Mouse (Mus musculus) kidney, embryonic 16.5 days (tissue): ENCODE results near the gene Gsn. TPM values are rescaled to one million over a fixed set of nuclear protein-coding genes. Genes with fewer than 3 reads are reported as not detected.

Experiments used
- ATAC-seq: fragments of 200-750 bp; cut with Nextera tagmentation; 2 replicates; pipeline ENCODE4 v1.8.0; 2017; ENCODE audit warnings: moderate TSS enrichment; ENCODE audit not compliant: low FRiP score, low TSS enrichment
- H3K27ac ChIP-seq: fragments of 300-500 bp; sonication (generic); 2 replicates; pipeline ENCODE4 v1.5.1; 2014; ENCODE audit warnings: low read length
- H3K27me3 ChIP-seq: fragments of 300-500 bp; sonication (generic); 2 replicates; pipeline ENCODE4 v1.6.1; 2014; ENCODE audit warnings: low read length, control low read depth, mixed read lengths; ENCODE audit not compliant: insufficient read depth
- H3K36me3 ChIP-seq: fragments of 300-500 bp; sonication (generic); 2 replicates; pipeline ENCODE4 v1.6.1; 2014; ENCODE audit warnings: low read length, control low read depth, mixed read lengths; ENCODE audit not compliant: insufficient read depth
- H3K4me1 ChIP-seq: fragments of 300-500 bp; sonication (generic); 2 replicates; pipeline ENCODE4 v1.6.1; 2014; ENCODE audit warnings: low read length, control low read depth, mixed read lengths; ENCODE audit not compliant: insufficient read depth
- H3K4me2 ChIP-seq: fragments of 300-500 bp; sonication (generic); replicated peaks from 2 replicates; pipeline ENCODE4 v1.6.1; 2014; ENCODE audit warnings: low read depth, low read length
- H3K4me3 ChIP-seq: fragments of 300-500 bp; sonication (generic); 2 replicates; pipeline ENCODE4 v1.5.1; 2014; ENCODE audit warnings: mild to moderate bottlenecking, low read length
- H3K9ac ChIP-seq: fragments of 300-500 bp; sonication (generic); replicated peaks from 2 replicates; pipeline ENCODE4 v1.6.1; 2014; ENCODE audit warnings: low read length
- H3K9me3 ChIP-seq: fragments of 300-500 bp; sonication (generic); 2 replicates; pipeline ENCODE4 v1.6.1; 2016; ENCODE audit warnings: low read length, control low read depth
- WGBS: fragments of 180-500 bp; shearing (Covaris S2); extraction: QIAGEN DNeasy Blood & Tissue Kit; methylation state at CpG from one replicate; pipeline ENCODE4 v1.1.7; 2014; 5-methylcytosine and 5-hydroxymethylcytosine counted together
- polyA plus RNA-seq: library from polyadenylated mRNA; unstranded; fragments of >200 nt; fragmentation: Nextera tagmentation; extraction: Ambion mirVana; gene quantifications from 2 replicates; pipeline ENCODE4 v1.2.1, GENCODE M21; 2015

Gsn gene
- 149 and 165 TPM in 2 replicates for polyA plus RNA-seq

DNA sequence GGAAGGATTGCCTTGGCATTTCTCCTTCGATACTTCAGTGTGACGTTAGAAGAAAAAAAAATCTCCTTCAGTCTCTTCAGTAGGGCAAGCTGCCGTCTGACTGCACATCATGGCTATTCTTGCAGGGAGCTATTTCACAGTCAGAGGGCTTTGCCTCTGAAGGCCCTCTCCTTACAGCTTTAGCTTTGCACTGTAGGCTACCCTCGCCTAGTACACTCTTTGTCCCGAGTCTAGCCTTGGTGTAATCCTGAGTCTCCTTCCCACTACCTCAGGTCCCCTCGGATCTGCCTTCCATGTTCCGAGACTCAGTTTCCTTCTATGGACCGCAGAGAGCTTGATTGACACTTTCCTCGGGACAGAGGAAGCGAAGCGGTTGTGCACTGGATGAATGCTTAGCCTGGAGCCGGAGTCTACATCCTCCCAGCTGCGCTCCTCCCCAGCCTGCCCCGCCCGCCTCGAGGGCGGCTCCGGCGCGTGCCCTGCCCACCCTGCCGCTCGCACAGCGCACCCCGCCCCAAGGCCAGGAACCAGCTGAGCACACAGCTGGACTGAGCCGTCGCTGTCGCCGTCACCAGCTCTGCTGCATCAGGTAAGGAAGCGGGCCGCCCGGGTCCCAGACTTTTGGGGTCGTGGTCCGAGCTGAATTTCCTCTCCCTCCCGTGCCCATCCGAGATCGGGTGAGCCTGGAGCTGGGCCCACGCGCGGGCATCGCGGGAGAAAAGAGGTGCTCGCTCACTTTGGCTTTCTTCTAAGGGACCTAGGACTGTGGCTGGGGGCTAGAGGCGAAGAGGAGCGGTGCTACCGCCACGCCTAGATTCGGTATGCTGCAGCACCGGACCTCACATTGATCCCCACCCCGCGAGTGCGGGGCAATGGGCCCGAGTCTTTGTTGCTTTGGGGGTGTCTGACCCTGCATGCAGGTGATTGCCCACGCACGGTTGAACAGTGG is at the start of gene Gsn:
Gene Gsn (plus strand): TSS at position 496 of the 949 bp plus-strand sequence.
- Histone ChIP-seq H3K4me3 (peak within 1 kb of the TSS; percentile 65), H3K27ac (no peak within 1 kb of the TSS), H3K27me3 (no peaks in the 10 kb centered on the region), H3K36me3 (no peaks in the 10 kb centered on the region), H3K4me1 (peaks cover 48% of the 10 kb centered on the region), H3K9me3 (no peaks in the 10 kb centered on the region), H3K9ac (peak within 1 kb of the TSS; percentile 78), H3K4me2 (peak within 1 kb of the TSS; percentile 88)
- WGBS = 4% methylated on average over 54 of the region's 54 CpGs
- ATAC-seq = peak; percentile 97

DNA sequence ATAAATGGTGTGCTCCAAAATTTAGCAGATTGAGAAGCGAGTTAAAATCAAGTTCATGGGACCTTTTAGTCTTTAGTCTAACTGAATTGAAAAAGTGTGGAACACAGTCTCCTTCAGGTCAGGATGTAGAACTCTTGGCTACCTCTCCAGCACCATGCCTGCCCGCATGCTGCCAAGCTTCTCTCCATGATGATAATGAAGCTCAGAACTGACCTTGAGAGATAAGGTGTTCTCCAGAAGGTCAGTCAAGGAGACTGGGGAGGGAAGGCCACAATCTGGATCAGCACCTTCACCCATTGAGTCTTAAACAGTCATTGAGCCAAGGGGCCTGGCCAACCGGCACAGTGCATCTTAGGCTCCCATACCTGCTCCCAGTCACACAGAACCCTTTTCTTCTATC is 49.4 kb upstream of the Gsn start:
- Histone ChIP-seq H3K4me3 (no peak overlapping the region), H3K9ac (no peak overlapping the region), H3K27me3 (no peaks in the 10 kb centered on the region), H3K4me1 (no peaks in the 10 kb centered on the region), H3K36me3 (no peaks in the 10 kb centered on the region), H3K9me3 (no peaks in the 10 kb centered on the region), H3K4me2 (no peak overlapping the region), H3K27ac (no peak overlapping the region)
- WGBS = 93% methylated on average over 3 of the region's 3 CpGs
- no peak for ATAC-seq

DNA sequence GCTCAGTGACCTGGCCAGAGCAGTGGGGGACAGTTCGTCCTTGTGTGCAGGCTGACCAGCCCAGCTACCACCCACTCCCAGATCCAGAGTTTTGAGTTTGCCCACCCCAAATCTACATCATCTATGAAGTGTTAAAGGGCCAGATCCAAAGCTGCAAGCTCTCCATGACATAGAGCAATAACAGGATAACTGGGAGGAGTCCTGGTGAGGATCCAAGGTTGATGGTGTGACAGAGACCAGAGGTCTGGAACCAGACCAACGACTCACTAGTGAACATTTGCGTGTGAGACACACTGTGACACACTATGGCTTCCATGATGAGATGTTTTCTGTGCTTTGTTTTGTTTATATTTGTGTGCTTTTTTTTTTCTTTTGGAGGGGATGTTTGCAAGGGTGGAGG is 48.1 kb upstream of the Gsn start:
- no peaks in the 10 kb centered on the region for H3K4me1 ChIP-seq
- H3K27ac ChIP-seq = no peak overlapping the region
- H3K9ac ChIP-seq = no peak overlapping the region
- 73% methylated on average over 3 of the region's 3 CpGs for WGBS
- H3K4me3 ChIP-seq = no peak overlapping the region
- peak; percentile 19; the same call in 1 of the 2 replicates for ATAC-seq
- H3K4me2 ChIP-seq = no peak overlapping the region
- H3K9me3 ChIP-seq = no peaks in the 10 kb centered on the region
- no peaks in the 10 kb centered on the region for H3K36me3 ChIP-seq
- H3K27me3 ChIP-seq = no peaks in the 10 kb centered on the region

DNA sequence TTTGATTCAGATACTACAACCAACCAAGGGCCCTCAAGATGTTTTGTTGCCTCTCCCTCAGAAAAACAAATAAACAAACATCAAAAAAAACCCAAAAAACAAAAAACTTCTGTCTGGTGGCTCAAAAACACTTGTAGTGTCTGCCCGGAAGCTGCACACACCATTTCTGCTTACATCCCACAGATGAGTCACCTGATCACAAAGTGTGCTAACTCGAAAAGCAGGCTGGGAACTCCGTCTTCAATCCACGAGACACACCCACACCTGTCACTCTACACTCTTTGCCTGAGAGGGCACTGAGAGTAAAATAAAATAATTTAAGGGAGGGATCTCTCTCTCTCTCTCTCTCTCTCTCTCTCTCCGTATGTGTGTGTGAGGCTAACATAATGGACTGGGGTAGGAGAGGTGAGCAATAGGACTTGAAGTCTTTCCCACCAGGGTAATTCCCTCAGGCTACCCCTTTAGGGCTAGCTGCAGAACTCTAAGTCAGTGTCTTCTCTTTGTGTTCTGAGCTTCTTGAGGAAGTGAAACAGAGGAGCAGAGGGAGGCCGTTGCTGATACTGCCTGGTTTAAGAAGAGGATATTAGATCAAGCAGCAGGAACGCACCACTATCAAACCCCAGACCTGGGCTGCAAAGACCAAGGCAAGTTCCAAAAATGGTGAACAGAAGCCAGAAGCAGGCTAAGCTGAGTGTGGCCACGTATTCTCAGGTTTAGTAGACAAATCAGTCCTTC is 47.1 kb upstream of the Gsn start:
- no peaks in the 10 kb centered on the region for H3K9me3 ChIP-seq
- no peak overlapping the region for H3K9ac ChIP-seq
- H3K4me3 ChIP-seq = no peak overlapping the region
- no peaks in the 10 kb centered on the region for H3K36me3 ChIP-seq
- H3K27ac ChIP-seq = no peak overlapping the region
- H3K4me2 ChIP-seq = no peak overlapping the region
- H3K4me1 ChIP-seq = no peaks in the 10 kb centered on the region
- 60% methylated on average over 8 of the region's 8 CpGs for WGBS
- no peaks in the 10 kb centered on the region for H3K27me3 ChIP-seq
- no peak for ATAC-seq

DNA sequence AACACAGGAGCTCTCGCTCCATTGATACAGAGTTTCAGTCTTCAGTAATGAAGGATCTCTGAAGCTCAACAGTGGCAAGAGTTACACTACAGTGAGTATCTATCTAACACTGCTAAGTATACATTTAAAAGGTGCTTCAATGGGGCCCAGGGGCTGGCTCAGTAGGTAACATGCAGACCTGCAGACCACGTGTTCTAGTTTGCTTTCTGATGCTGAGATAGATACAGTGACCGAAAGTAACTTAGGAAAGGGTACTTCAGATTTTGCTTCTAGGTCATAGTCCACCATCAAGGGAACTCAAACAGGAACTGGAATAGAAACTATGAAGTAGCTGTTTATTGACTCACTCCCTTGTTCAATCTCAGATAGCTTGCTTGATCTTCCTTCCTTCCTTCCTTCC is 44.5 kb upstream of the Gsn start:
- Histone ChIP-seq H3K4me3 (no peak overlapping the region), H3K36me3 (no peaks in the 10 kb centered on the region), H3K27me3 (no peaks in the 10 kb centered on the region), H3K9ac (no peak overlapping the region), H3K4me2 (no peak overlapping the region), H3K9me3 (no peaks in the 10 kb centered on the region), H3K4me1 (peaks cover 9% of the 10 kb centered on the region), H3K27ac (no peak overlapping the region)
- no peak for ATAC-seq
- WGBS = 80% methylated on average over 3 of the region's 3 CpGs

DNA sequence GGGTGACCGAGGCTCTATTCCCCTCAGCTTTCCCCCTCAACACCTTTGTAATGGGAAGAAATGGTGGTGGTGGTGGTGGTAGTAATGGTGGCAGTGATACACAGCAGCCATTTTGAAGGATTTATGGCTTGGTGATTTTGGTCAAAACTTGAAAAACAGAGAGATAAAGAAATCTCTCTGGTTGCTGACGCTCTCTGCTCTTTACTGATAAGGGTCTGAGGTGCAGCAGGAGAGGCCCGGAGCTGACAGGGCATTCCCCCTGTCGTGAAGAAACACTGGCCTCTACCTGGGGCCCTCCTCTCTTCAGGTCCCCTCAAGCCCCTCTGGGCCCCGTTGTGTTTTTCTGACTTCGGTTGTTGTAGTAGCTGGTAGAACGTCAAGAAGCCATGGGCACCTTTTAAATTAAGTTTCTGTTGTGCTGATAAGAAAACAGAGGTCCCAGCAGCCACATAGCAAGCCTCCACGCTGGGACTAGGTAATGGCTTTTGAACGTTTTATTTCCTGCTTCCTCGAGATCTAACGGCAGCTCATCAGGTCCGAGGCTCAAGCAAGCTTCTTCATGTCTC is 42.8 kb upstream of the Gsn start:
- no peak overlapping the region for H3K9ac ChIP-seq
- no peak for ATAC-seq
- no peak overlapping the region for H3K4me3 ChIP-seq
- H3K4me2 ChIP-seq = no peak overlapping the region
- H3K27me3 ChIP-seq = no peaks in the 10 kb centered on the region
- no peak overlapping the region for H3K27ac ChIP-seq
- WGBS = 72% methylated on average over 12 of the region's 12 CpGs
- no peaks in the 10 kb centered on the region for H3K36me3 ChIP-seq
- H3K9me3 ChIP-seq = no peaks in the 10 kb centered on the region
- H3K4me1 ChIP-seq = peaks cover 9% of the 10 kb centered on the region

DNA sequence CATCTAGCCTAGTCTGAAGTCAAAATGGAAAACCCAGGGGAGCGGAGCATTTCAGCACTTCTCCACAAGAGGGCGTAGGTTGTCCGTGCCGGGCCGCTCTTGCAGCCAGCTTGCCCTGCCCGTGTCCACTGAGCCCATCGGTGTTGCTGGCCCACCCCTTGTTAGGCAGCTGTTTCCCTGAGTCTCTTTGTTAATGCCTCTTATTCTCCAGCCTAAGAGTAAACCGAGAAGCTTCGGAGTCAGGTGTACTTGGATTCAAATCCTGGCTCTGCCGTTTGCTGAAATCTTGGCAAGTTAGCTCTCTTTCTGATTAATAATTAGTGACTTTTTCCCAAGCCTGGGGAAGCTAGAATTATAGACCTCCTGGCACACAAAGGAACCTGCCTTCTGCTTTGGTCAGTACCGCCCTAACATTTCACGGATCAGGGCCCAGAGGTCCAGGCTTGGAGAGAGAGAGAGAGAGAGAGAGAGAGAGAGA is 41.3 kb upstream of the Gsn start:
- Histone ChIP-seq H3K4me1 (peaks cover 9% of the 10 kb centered on the region), H3K4me3 (0 out of 2 replicates have a peak overlapping the region, but pooled peaks have one; percentile 11), H3K27me3 (no peaks in the 10 kb centered on the region), H3K27ac (peak overlapping the region; percentile 76), H3K9me3 (no peaks in the 10 kb centered on the region), H3K36me3 (no peaks in the 10 kb centered on the region), H3K9ac (peak overlapping the region; percentile 47), H3K4me2 (peak overlapping the region; percentile 48)
- 5% methylated on average over 12 of the region's 12 CpGs for WGBS
- ATAC-seq = peak; percentile 93

DNA sequence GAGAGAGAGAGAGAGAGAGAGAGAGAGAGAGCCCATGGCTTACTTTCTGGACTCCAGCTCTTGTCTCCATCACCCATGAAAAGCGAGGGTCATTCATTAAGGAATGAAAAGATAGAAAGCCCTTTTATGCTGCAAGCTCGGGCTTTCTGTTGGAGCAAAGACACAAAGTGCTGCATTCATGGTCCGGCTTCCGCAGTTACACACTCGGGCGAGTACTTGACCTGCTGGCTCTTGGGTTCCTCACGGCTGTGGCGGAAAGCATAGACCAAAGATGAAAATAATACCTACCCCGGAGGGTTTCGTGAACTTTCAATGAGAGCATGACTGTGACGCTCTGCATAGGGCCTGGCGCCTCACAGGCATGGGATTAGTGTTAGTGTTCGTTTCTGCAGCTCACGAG is 40.8 kb upstream of the Gsn start:
- H3K9ac ChIP-seq = no peak overlapping the region; the same call in 1 of the 2 replicates

DNA sequence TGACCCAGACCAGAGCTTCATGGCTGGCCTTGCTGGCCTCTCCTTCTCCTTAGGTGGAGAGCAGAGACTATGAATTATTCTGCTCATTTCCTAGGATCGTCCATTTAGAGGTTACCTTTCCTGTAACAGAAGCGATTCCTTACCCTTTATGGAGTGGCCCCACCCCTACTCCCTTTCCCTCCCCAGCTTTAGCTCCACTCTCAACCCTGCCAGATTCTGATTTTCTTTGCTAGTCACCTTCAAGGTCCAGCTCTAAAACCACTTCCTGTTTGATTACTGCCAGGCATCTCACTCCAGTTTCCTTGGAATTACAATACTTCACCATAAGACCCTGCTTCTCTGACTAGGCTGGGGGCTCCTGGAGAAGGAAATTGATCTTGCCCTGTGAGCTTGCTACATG is 39.5 kb upstream of the Gsn start:
- no peaks in the 10 kb centered on the region for H3K27me3 ChIP-seq
- WGBS = 62% methylated on average over 2 of the region's 2 CpGs
- no peak overlapping the region for H3K27ac ChIP-seq
- ATAC-seq = no peak
- H3K9me3 ChIP-seq = no peaks in the 10 kb centered on the region
- H3K4me3 ChIP-seq = no peak overlapping the region
- H3K36me3 ChIP-seq = no peaks in the 10 kb centered on the region
- no peak overlapping the region for H3K9ac ChIP-seq
- peaks cover 9% of the 10 kb centered on the region for H3K4me1 ChIP-seq
- no peak overlapping the region for H3K4me2 ChIP-seq

More for the DNA sequence above, 40.8 kb upstream of the Gsn start:
- Histone ChIP-seq H3K27me3 (no peaks in the 10 kb centered on the region), H3K27ac (peak overlapping the region; percentile 76), H3K9me3 (no peaks in the 10 kb centered on the region), H3K4me3 (no peak overlapping the region), H3K36me3 (no peaks in the 10 kb centered on the region), H3K4me2 (peak overlapping the region; percentile 48; the same call in 1 of the 2 replicates), H3K4me1 (peaks cover 9% of the 10 kb centered on the region)
- WGBS = 52% methylated on average over 14 of the region's 14 CpGs
- peak; percentile 28; the same call in 1 of the 2 replicates for ATAC-seq
